Mouse (Mus musculus) adrenal gland, postnatal 10 days (tissue): ENCODE results near the gene Gm11115. TPM values are rescaled to one million over a fixed set of nuclear protein-coding genes. Genes with fewer than 3 reads are reported as not detected.

Experiments used
- DNase-seq: peaks from one replicate; pipeline ENCODE4 v3.0.0; 2021; ENCODE audit warnings: mixed read lengths
- long read RNA-seq, 2 experiments: library from polyadenylated mRNA; stranded (forward); transcript quantifications; one replicate each; pipeline ENCODE4 v2.0.0; 2021
- total RNA-seq, 2 experiments: library from RNA; stranded (reverse); gene quantifications; 2 replicates each; pipeline ENCODE4 v1.2.3; 2021

Gene Gm11115
- not detected for total RNA-seq
- long read RNA-seq, experiment 1 = 0 reads
- long read RNA-seq, experiment 2 = 0 reads

GRCm38 (mm10) chr5:88153999-88154398 lies at the start of gene Gm11115:
Gm11115 (minus strand) TSS chr5:88154099.
- DNase-seq = no peak

GRCm38 (mm10) chr5:88111430-88111829 lies 42.5 kb downstream of the Gm11115 start, which contains the start of gene Gm11116:
Gm11116 (minus strand) TSS chr5:88111530.
- DNase-seq = no peak

Other genes with a start within 250 kb of the Gm11115 start
- gene Csn3, start 228.5 kb downstream of the Gm11115 start, total RNA-seq = not detected
- gene 2310003L06Rik, start 184.6 kb downstream of the Gm11115 start, total RNA-seq = not detected
- gene Gm28434, start 184.6 kb downstream of the Gm11115 start, total RNA-seq = not detected
- gene Cabs1, start 174.7 kb downstream of the Gm11115 start, total RNA-seq = not detected
- not detected for gene Smr3a, start 151.6 kb downstream of the Gm11115 start, total RNA-seq
- gene Smr2, start 67.5 kb downstream of the Gm11115 start, total RNA-seq = not detected
- gene Gm11116, start 42.6 kb downstream of the Gm11115 start, total RNA-seq = not detected
- not detected for gene Gm7714, start 114.8 kb upstream of the Gm11115 start, total RNA-seq
- gene Prol1, start 163.2 kb upstream of the Gm11115 start, total RNA-seq = not detected
- not detected for gene Amtn, start 222.0 kb upstream of the Gm11115 start, total RNA-seq